Mouse (Mus musculus): ENCODE results near the gene Lef1.

Lef1 gene

GRCm38 (mm10) chr3:131107301-131108093, 2.8 kb upstream of the Lef1 start:
- no peak for ATAC-seq (ENCODE audit: insufficient number of reproducible peaks, low FRiP score, low TSS enrichment)

GRCm38 (mm10) chr3:131108094-131108653, 2.1 kb upstream of the Lef1 start:
- ATAC-seq (ENCODE audit: insufficient number of reproducible peaks, low FRiP score, low TSS enrichment): no peak

- no peak for ATAC-seq (ENCODE audit: insufficient number of reproducible peaks, low FRiP score, low TSS enrichment)
These were observed 1.1 kb upstream of the Lef1 start for GRCm38 (mm10) chr3:131109066-131109685.

GRCm38 (mm10) chr3:131109686-131110070, 593 bp upstream of the Lef1 start:
- no peak for ATAC-seq (ENCODE audit: insufficient number of reproducible peaks, low FRiP score, low TSS enrichment)

GRCm38 (mm10) chr3:131111151-131111850, 1.0 kb downstream of the Lef1 start:
- no peak for ATAC-seq (ENCODE audit: insufficient number of reproducible peaks, low FRiP score, low TSS enrichment)

- ATAC-seq (ENCODE audit: insufficient number of reproducible peaks, low FRiP score, low TSS enrichment): no peak
These were observed 1.7 kb downstream of the Lef1 start for GRCm38 (mm10) chr3:131111851-131112572.

- no peak for ATAC-seq (ENCODE audit: insufficient number of reproducible peaks, low FRiP score, low TSS enrichment)
These were observed 2.3 kb downstream of the Lef1 start for GRCm38 (mm10) chr3:131112573-131112955.

- no peak for ATAC-seq (ENCODE audit: insufficient number of reproducible peaks, low FRiP score, low TSS enrichment)
These were observed 2.8 kb downstream of the Lef1 start for GRCm38 (mm10) chr3:131113029-131113428.

GRCm38 (mm10) chr3:131116116-131116515, 5.8 kb downstream of the Lef1 start:
- ATAC-seq (ENCODE audit: insufficient number of reproducible peaks, low FRiP score, low TSS enrichment): no peak

GRCm38 (mm10) chr3:131117352-131117751, 7.1 kb downstream of the Lef1 start:
- no peak for ATAC-seq (ENCODE audit: insufficient number of reproducible peaks, low FRiP score, low TSS enrichment)

GRCm38 (mm10) chr3:131117883-131118282, 7.6 kb downstream of the Lef1 start:
- ATAC-seq (ENCODE audit: insufficient number of reproducible peaks, low FRiP score, low TSS enrichment): no peak

- no peak for ATAC-seq (ENCODE audit: insufficient number of reproducible peaks, low FRiP score, low TSS enrichment)
These were observed 9.2 kb downstream of the Lef1 start for GRCm38 (mm10) chr3:131119435-131119834.

- ATAC-seq (ENCODE audit: insufficient number of reproducible peaks, low FRiP score, low TSS enrichment): no peak
These were observed 13.2 kb downstream of the Lef1 start for GRCm38 (mm10) chr3:131123501-131123900.

- no peak for ATAC-seq (ENCODE audit: insufficient number of reproducible peaks, low FRiP score, low TSS enrichment)
These were observed 15.6 kb downstream of the Lef1 start for GRCm38 (mm10) chr3:131125873-131126272.

- ATAC-seq (ENCODE audit: insufficient number of reproducible peaks, low FRiP score, low TSS enrichment): no peak
These were observed 16.2 kb downstream of the Lef1 start for GRCm38 (mm10) chr3:131126438-131126837.

GRCm38 (mm10) chr3:131134003-131134402, 23.7 kb downstream of the Lef1 start:
- ATAC-seq (ENCODE audit: insufficient number of reproducible peaks, low FRiP score, low TSS enrichment): no peak

- ATAC-seq (ENCODE audit: insufficient number of reproducible peaks, low FRiP score, low TSS enrichment): no peak
These were observed 25.2 kb downstream of the Lef1 start for GRCm38 (mm10) chr3:131135434-131135833.

- ATAC-seq (ENCODE audit: insufficient number of reproducible peaks, low FRiP score, low TSS enrichment): no peak
These were observed 26.2 kb downstream of the Lef1 start for GRCm38 (mm10) chr3:131136455-131136854.

GRCm38 (mm10) chr3:131137119-131137781, 27.0 kb downstream of the Lef1 start:
- ATAC-seq (ENCODE audit: insufficient number of reproducible peaks, low FRiP score, low TSS enrichment): no peak

GRCm38 (mm10) chr3:131138224-131138623, 28.0 kb downstream of the Lef1 start:
- ATAC-seq (ENCODE audit: insufficient number of reproducible peaks, low FRiP score, low TSS enrichment): no peak
